Mouse (Mus musculus) megakaryocyte, embryonic 14.5 days (primary cell): Measurements from ENCODE around the gene Atn1.

ENCODE experiments used
- FLI1 ChIP-seq: IDR thresholded peaks from 2 replicates; pipeline ENCODE4 v1.6.1; 2012; ENCODE audit warnings: low read length, inconsistent platforms, mixed read lengths
- GATA1 ChIP-seq: IDR thresholded peaks from 3 replicates; pipeline ENCODE4 v1.6.1; 2012; ENCODE audit warnings: mixed read lengths, low read length, inconsistent platforms, borderline replicate concordance

DNA sequence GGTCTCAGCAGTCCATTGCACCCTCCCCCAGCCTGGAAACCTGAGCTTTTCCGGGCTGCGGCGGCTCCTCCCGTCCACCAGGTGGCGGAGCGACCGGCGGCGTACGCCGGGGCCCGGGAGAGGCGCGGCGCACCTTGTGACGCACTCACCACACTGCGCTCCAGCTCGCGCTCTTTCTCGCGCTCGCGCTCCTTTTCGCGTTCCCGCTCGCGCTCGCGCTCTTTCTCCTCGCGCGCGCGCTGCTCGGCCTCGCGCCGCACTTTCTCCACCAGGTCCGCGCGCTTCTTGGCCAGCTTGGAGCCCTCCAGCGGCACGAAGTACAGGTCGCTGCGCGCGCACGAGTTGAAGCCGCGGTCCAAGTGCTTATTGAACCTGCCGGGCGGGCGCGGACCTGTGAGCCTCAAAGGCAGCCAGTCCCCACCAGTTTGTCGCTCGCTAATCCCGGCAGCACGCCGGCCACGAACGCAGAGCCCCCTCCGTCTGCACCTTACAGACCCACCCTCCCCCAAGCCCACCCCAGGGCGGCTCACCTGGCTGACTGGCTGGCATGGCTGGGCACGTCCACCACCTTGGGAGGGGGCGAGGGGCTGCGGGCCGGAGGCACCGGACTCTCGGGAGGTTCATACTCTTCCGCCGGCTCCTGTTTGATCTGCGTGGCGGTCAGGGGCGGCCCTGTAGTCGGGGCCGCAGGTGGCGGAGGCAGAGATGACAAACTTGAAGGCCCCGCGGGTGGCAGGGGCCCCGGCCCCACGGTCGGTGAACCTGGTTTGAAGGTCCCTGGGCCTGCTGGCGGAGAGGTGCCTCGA lies 10.6 kb downstream of the Atn1 start:
- TF ChIP-seq GATA1 (no peak), FLI1 (no peak; the same call in 1 of the 2 replicates)
